Mouse (Mus musculus): ENCODE data around the gene Styxl1. TPM values are rescaled to one million over a fixed set of nuclear protein-coding genes. Genes with fewer than 3 reads are reported as not detected.

The Styxl1 gene
- total RNA-seq, 1 experiment, result not detected

GRCm38 (mm10) chr5:135723165-135723751, 54.9 kb downstream of the Styxl1 start:
- peaks cover 8% of the 10 kb centered on the region; the same call in 1 of the 2 replicates for H3K36me3 ChIP-seq (ENCODE audit: control insufficient read depth, insufficient read depth, low read length, poor library complexity, severe bottlenecking)
- H3K9me3 ChIP-seq (ENCODE audit: control insufficient read depth, insufficient read depth, low read depth, low read length), result no peaks in the 10 kb centered on the region
- H3K27ac ChIP-seq (ENCODE audit: insufficient read depth, low read depth, low read length, poor library complexity, severe bottlenecking), result no peak overlapping the region
- TF ChIP-seq MAFK (IDR thresholded peaks at IDR 0.05; ENCODE audit: insufficient read depth, low read depth, low read length) (no peak), ZC3H11A (IDR thresholded peaks at IDR 0.05; ENCODE audit: borderline replicate concordance, low read depth, low read length) (no peak), ZNF384 (IDR thresholded peaks at IDR 0.05; ENCODE audit: low read depth, low read length) (no peak), CHD2 (IDR thresholded peaks at IDR 0.05; ENCODE audit: low read depth, low read length) (no peak), HCFC1 (IDR thresholded peaks at IDR 0.05; ENCODE audit: borderline replicate concordance, insufficient read depth, low read length) (no peak)
- no peak for DNase-seq (ENCODE audit: low read depth, low spot score)
- peaks cover 0 to 18% of the 10 kb centered on the region in 2 experiments; a peak in 2 of 4 replicates for H3K4me1 ChIP-seq (ENCODE audit: control insufficient read depth in 2 of 2, insufficient read depth in 2 of 2, low read length in 2 of 2, poor library complexity in 1 of 2)
- no peak overlapping the region for H3K9ac ChIP-seq (ENCODE audit: insufficient read depth, low read depth, low read length, poor library complexity, severe bottlenecking)
- in situ Hi-C loops (cut with MboI; ENCODE audit: low sequenced_read_pairs in 2 of 2, unreplicated experiment in 2 of 2), result no loop called here
- H3K4me3 ChIP-seq (ENCODE audit: insufficient read depth in 1 of 2, low read depth in 1 of 2, low read length in 2 of 2, poor library complexity in 1 of 2, severe bottlenecking in 1 of 2), result no peak overlapping the region

GRCm38 (mm10) chr5:135722121-135722520, 56.1 kb downstream of the Styxl1 start:
- Histone ChIP-seq H3K4me3 (ENCODE audit: insufficient read depth in 1 of 2, low read depth in 1 of 2, low read length in 2 of 2, poor library complexity in 1 of 2, severe bottlenecking in 1 of 2) (no peak overlapping the region), H3K9ac (ENCODE audit: insufficient read depth, low read depth, low read length, poor library complexity, severe bottlenecking) (no peak overlapping the region), H3K9me3 (ENCODE audit: control insufficient read depth, insufficient read depth, low read depth, low read length) (no peaks in the 10 kb centered on the region), H3K4me1 (ENCODE audit: control insufficient read depth in 2 of 2, insufficient read depth in 2 of 2, low read length in 2 of 2, poor library complexity in 1 of 2) (peaks cover 0 to 18% of the 10 kb centered on the region in 2 experiments; a peak in 2 of 4 replicates), H3K27ac (ENCODE audit: insufficient read depth, low read depth, low read length, poor library complexity, severe bottlenecking) (no peak overlapping the region), H3K36me3 (ENCODE audit: control insufficient read depth, insufficient read depth, low read length, poor library complexity, severe bottlenecking) (peaks cover 14% of the 10 kb centered on the region)
- TF ChIP-seq HCFC1 (IDR thresholded peaks at IDR 0.05; ENCODE audit: borderline replicate concordance, insufficient read depth, low read length) (no peak), ZC3H11A (IDR thresholded peaks at IDR 0.05; ENCODE audit: borderline replicate concordance, low read depth, low read length) (no peak), ZNF384 (IDR thresholded peaks at IDR 0.05; ENCODE audit: low read depth, low read length) (no peak), MAFK (IDR thresholded peaks at IDR 0.05; ENCODE audit: insufficient read depth, low read depth, low read length) (no peak), CHD2 (IDR thresholded peaks at IDR 0.05; ENCODE audit: low read depth, low read length) (no peak)
- no peak for DNase-seq (ENCODE audit: low read depth, low spot score)
- in situ Hi-C loops (cut with MboI; ENCODE audit: low sequenced_read_pairs in 2 of 2, unreplicated experiment in 2 of 2), result no loop called here

- H3K27ac ChIP-seq (ENCODE audit: insufficient read depth, low read depth, low read length, poor library complexity, severe bottlenecking), result no peak overlapping the region
- H3K4me3 ChIP-seq (ENCODE audit: insufficient read depth in 1 of 2, low read depth in 1 of 2, low read length in 2 of 2, poor library complexity in 1 of 2, severe bottlenecking in 1 of 2), result no peak overlapping the region
- peaks cover 16% of the 10 kb centered on the region for H3K36me3 ChIP-seq (ENCODE audit: control insufficient read depth, insufficient read depth, low read length, poor library complexity, severe bottlenecking)
- DNase-seq (ENCODE audit: low read depth, low spot score), result no peak
- no peak for TF ChIP-seq HCFC1 (IDR thresholded peaks at IDR 0.05; ENCODE audit: borderline replicate concordance, insufficient read depth, low read length)
- no peak for TF ChIP-seq ZC3H11A (IDR thresholded peaks at IDR 0.05; ENCODE audit: borderline replicate concordance, low read depth, low read length)
- no peak for TF ChIP-seq ZNF384 (IDR thresholded peaks at IDR 0.05; ENCODE audit: low read depth, low read length)
- no peak for TF ChIP-seq MAFK (IDR thresholded peaks at IDR 0.05; ENCODE audit: insufficient read depth, low read depth, low read length)
- no peak for TF ChIP-seq CHD2 (IDR thresholded peaks at IDR 0.05; ENCODE audit: low read depth, low read length)
- H3K9me3 ChIP-seq (ENCODE audit: control insufficient read depth, insufficient read depth, low read depth, low read length), result no peaks in the 10 kb centered on the region
- H3K4me1 ChIP-seq (ENCODE audit: control insufficient read depth in 2 of 2, insufficient read depth in 2 of 2, low read length in 2 of 2, poor library complexity in 1 of 2), result peaks cover 0 to 18% of the 10 kb centered on the region in 2 experiments; a peak in 2 of 4 replicates
- H3K9ac ChIP-seq (ENCODE audit: insufficient read depth, low read depth, low read length, poor library complexity, severe bottlenecking), result no peak overlapping the region
- in situ Hi-C loops (cut with MboI; ENCODE audit: low sequenced_read_pairs in 2 of 2, unreplicated experiment in 2 of 2), result no loop called here
Observed at GRCm38 (mm10) chr5:135721076-135721475, 57.1 kb downstream of the Styxl1 start.

GRCm38 (mm10) chr5:135720121-135720520, 58.1 kb downstream of the Styxl1 start:
- Histone ChIP-seq H3K36me3 (ENCODE audit: control insufficient read depth, insufficient read depth, low read length, poor library complexity, severe bottlenecking) (peaks cover 16% of the 10 kb centered on the region), H3K9me3 (ENCODE audit: control insufficient read depth, insufficient read depth, low read depth, low read length) (no peaks in the 10 kb centered on the region), H3K4me1 (ENCODE audit: control insufficient read depth in 2 of 2, insufficient read depth in 2 of 2, low read length in 2 of 2, poor library complexity in 1 of 2) (peaks cover 0 to 13% of the 10 kb centered on the region in 2 experiments; a peak in 2 of 4 replicates), H3K27ac (ENCODE audit: insufficient read depth, low read depth, low read length, poor library complexity, severe bottlenecking) (no peak overlapping the region), H3K4me3 (ENCODE audit: insufficient read depth in 1 of 2, low read depth in 1 of 2, low read length in 2 of 2, poor library complexity in 1 of 2, severe bottlenecking in 1 of 2) (no peak overlapping the region), H3K9ac (ENCODE audit: insufficient read depth, low read depth, low read length, poor library complexity, severe bottlenecking) (no peak overlapping the region)
- no peak for DNase-seq (ENCODE audit: low read depth, low spot score)
- in situ Hi-C loops (cut with MboI; ENCODE audit: low sequenced_read_pairs in 2 of 2, unreplicated experiment in 2 of 2), result no loop called here
- TF ChIP-seq MAFK (IDR thresholded peaks at IDR 0.05; ENCODE audit: insufficient read depth, low read depth, low read length) (no peak), ZNF384 (IDR thresholded peaks at IDR 0.05; ENCODE audit: low read depth, low read length) (no peak), CHD2 (IDR thresholded peaks at IDR 0.05; ENCODE audit: low read depth, low read length) (no peak), ZC3H11A (IDR thresholded peaks at IDR 0.05; ENCODE audit: borderline replicate concordance, low read depth, low read length) (no peak), HCFC1 (IDR thresholded peaks at IDR 0.05; ENCODE audit: borderline replicate concordance, insufficient read depth, low read length) (no peak)

All from ES-E14 (cell line).